14 mouse cellular contexts compared by ENCODE assay signal in the genomic region with DNA sequence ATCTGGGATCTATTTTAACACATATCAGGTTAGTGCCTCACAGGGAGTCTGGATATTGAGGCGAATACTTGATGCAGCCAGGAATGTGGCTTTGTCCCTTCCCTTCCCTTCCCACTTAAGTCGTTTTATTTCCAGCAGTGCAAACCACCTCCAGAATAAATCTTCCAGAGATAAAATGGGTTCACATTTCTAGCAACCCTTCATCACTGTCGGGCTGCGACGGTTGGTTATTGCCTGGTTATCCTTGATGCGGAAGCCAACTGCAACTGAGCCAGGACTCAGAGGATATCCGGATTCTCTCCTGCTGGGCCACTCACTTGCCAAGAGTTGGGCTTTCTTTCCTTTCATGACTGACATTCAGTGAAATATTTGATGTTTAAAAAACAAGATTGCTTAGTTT.
A peak's percentile ranks its signal among the peaks of the same experiment; 100 is the strongest.
DNase-seq lines count a peak whose midpoint lies in the region; ATAC-seq and TF ChIP-seq lines count a peak whose summit lies in the region.
"Had no signal": no experiment of that assay in that cellular context is flagged by ENCODE, and none has a peak within 500 bp of the region (broad histone marks: within the 10 kb centered on the region; RNA-seq: fewer than 3 reads in every experiment).

No protein-coding gene starts in this region.

- no peak overlapping the region for H3K4me3 ChIP-seq in forebrain, embryonic 14.5 days (ENCODE audit: low read depth, low read length)
- no peak overlapping the region for H3K4me3 ChIP-seq in forebrain, embryonic 11.5 days (ENCODE audit: low read depth, low read length)
- no peak overlapping the region for H3K4me3 ChIP-seq in limb, embryonic 12.5 days (replicated peaks)
- no peak overlapping the region for H3K4me3 ChIP-seq in limb, embryonic 10.5 days
- H3K4me3 ChIP-seq in hindbrain, postnatal 0 days (ENCODE audit: low read length) = no peak overlapping the region
- H3K4me3 ChIP-seq in neural tube, embryonic 13.5 days = no peak overlapping the region

- no peaks in the 10 kb centered on the region for H3K9me3 ChIP-seq in forebrain, embryonic 14.5 days (replicated peaks; ENCODE audit: control insufficient read depth, low read length)
- H3K9me3 ChIP-seq in forebrain, embryonic 11.5 days (ENCODE audit: control insufficient read depth, low read length) = no peaks in the 10 kb centered on the region
- no peaks in the 10 kb centered on the region for H3K9me3 ChIP-seq in limb, embryonic 12.5 days
- H3K9me3 ChIP-seq in limb, embryonic 10.5 days (replicated peaks) = no peaks in the 10 kb centered on the region
- no peaks in the 10 kb centered on the region for H3K9me3 ChIP-seq in hindbrain, postnatal 0 days (ENCODE audit: low read length)
- H3K9me3 ChIP-seq in neural tube, embryonic 13.5 days = no peaks in the 10 kb centered on the region

- H3K4me2 ChIP-seq in forebrain, embryonic 14.5 days (ENCODE audit: low read length) = peak overlapping the region; percentile 14; the same call in 1 of the 2 replicates
- no peak overlapping the region for H3K4me2 ChIP-seq in forebrain, embryonic 11.5 days (ENCODE audit: low read depth, low read length, severe bottlenecking)
- peak overlapping the region; percentile 13 for H3K4me2 ChIP-seq in limb, embryonic 12.5 days
- H3K4me2 ChIP-seq in hindbrain, postnatal 0 days (ENCODE audit: low read depth, low read length) = peak overlapping the region; percentile 14
- peak overlapping the region; percentile 24; the same call in 1 of the 2 replicates for H3K4me2 ChIP-seq in neural tube, embryonic 13.5 days
- H3K4me2 ChIP-seq: liver, embryonic 11.5 days had no signal

- TF ChIP-seq CTCF in hindbrain, postnatal 0 days (IDR thresholded peaks at IDR 0.05; ENCODE audit: low read depth) = no peak

- intact Hi-C loops in left cerebral cortex, postnatal 10 days (cut with DNase I) = no loop called here

- H3K27ac ChIP-seq in forebrain, embryonic 14.5 days (ENCODE audit: low read depth, low read length) = peak overlapping the region; percentile 44; the same call in 1 of the 2 replicates
- no peak overlapping the region for H3K27ac ChIP-seq in forebrain, embryonic 11.5 days (ENCODE audit: low read depth, low read length)
- peak overlapping the region; percentile 71 for H3K27ac ChIP-seq in limb, embryonic 12.5 days
- no peak overlapping the region for H3K27ac ChIP-seq in limb, embryonic 10.5 days
- H3K27ac ChIP-seq in hindbrain, postnatal 0 days = peak overlapping the region; percentile 27; the same call in 1 of the 2 replicates
- peak overlapping the region; percentile 67 for H3K27ac ChIP-seq in neural tube, embryonic 13.5 days (replicated peaks)

- no peaks in the 10 kb centered on the region for H3K36me3 ChIP-seq in forebrain, embryonic 14.5 days (ENCODE audit: control insufficient read depth, insufficient read depth, low read length)
- H3K36me3 ChIP-seq in forebrain, embryonic 11.5 days (ENCODE audit: control insufficient read depth, insufficient read depth, low read length) = no peaks in the 10 kb centered on the region
- no peaks in the 10 kb centered on the region for H3K36me3 ChIP-seq in limb, embryonic 12.5 days
- H3K36me3 ChIP-seq in limb, embryonic 10.5 days = no peaks in the 10 kb centered on the region
- H3K36me3 ChIP-seq in hindbrain, postnatal 0 days (ENCODE audit: insufficient read depth, low read length) = no peaks in the 10 kb centered on the region
- H3K36me3 ChIP-seq in neural tube, embryonic 13.5 days = no peaks in the 10 kb centered on the region

- WGBS in forebrain, embryonic 14.5 days = 31% methylated on average over 7 of the region's 7 CpGs
- 37% methylated on average over 7 of the region's 7 CpGs for WGBS in forebrain, embryonic 11.5 days
- WGBS in limb, embryonic 12.5 days = 33% methylated on average over 7 of the region's 7 CpGs
- WGBS in limb, embryonic 10.5 days = 45% methylated on average over 7 of the region's 7 CpGs
- WGBS in hindbrain, postnatal 0 days = 19% methylated on average over 7 of the region's 7 CpGs
- WGBS in neural tube, embryonic 13.5 days = 18% methylated on average over 7 of the region's 7 CpGs

- DNase-seq in forebrain, embryonic 14.5 days (ENCODE audit: low spot score) = peak; percentile 54
- DNase-seq in forebrain, embryonic 11.5 days (ENCODE audit: low spot score) = no peak
- DNase-seq in limb, embryonic 10.5 days (ENCODE audit: low spot score) = no peak
- peak; percentile 53 for DNase-seq in hindbrain, postnatal 0 days (ENCODE audit: low spot score)
- DNase-seq in thymus, adult 18-20 months = no peak
- no peak for DNase-seq in left cerebral cortex, postnatal 10 days (ENCODE audit: extremely low spot score in 1 of 2, low spot score in 2 of 2)
- DNase-seq: adrenal gland, adult 2 months; kidney, adult 18-20 months; lung, postnatal 4 days; retina, postnatal 1 day had no signal

- no peak for ATAC-seq in forebrain, embryonic 14.5 days
- ATAC-seq in forebrain, embryonic 11.5 days (replicated peaks; ENCODE audit: low FRiP score) = no peak
- peak; percentile 60; the same call in 1 of the 2 replicates for ATAC-seq in limb, embryonic 12.5 days (ENCODE audit: insufficient number of reproducible peaks, insufficient read depth, low FRiP score, low TSS enrichment, low read depth)
- ATAC-seq in hindbrain, postnatal 0 days = no peak
- ATAC-seq in neural tube, embryonic 13.5 days (ENCODE audit: low read depth) = no peak; the same call in 1 of the 2 replicates
- ATAC-seq: Patski had no signal

- no peaks in the 10 kb centered on the region for H3K27me3 ChIP-seq in forebrain, embryonic 14.5 days (replicated peaks; ENCODE audit: control insufficient read depth, insufficient read depth, low read length)
- H3K27me3 ChIP-seq in forebrain, embryonic 11.5 days (ENCODE audit: control insufficient read depth, insufficient read depth, low read length) = no peaks in the 10 kb centered on the region
- peaks cover 6% of the 10 kb centered on the region; the same call in 1 of the 2 replicates for H3K27me3 ChIP-seq in limb, embryonic 12.5 days
- H3K27me3 ChIP-seq in limb, embryonic 10.5 days (ENCODE audit: low read depth, poor library complexity, severe bottlenecking) = no peaks in the 10 kb centered on the region
- no peaks in the 10 kb centered on the region for H3K27me3 ChIP-seq in hindbrain, postnatal 0 days (ENCODE audit: insufficient read depth, low read length)
- no peaks in the 10 kb centered on the region for H3K27me3 ChIP-seq in neural tube, embryonic 13.5 days

- H3K9ac ChIP-seq in forebrain, embryonic 14.5 days (ENCODE audit: low read length) = no peak overlapping the region
- H3K9ac ChIP-seq in forebrain, embryonic 11.5 days (ENCODE audit: low read length) = no peak overlapping the region
- H3K9ac ChIP-seq in limb, embryonic 12.5 days (replicated peaks) = no peak overlapping the region
- no peak overlapping the region for H3K9ac ChIP-seq in hindbrain, postnatal 0 days (replicated peaks; ENCODE audit: low read length)
- no peak overlapping the region for H3K9ac ChIP-seq in neural tube, embryonic 13.5 days

- H3K4me1 ChIP-seq in forebrain, embryonic 14.5 days (ENCODE audit: control insufficient read depth, insufficient read depth, low read length) = peaks cover 3% of the 10 kb centered on the region; the same call in 1 of the 2 replicates
- H3K4me1 ChIP-seq in forebrain, embryonic 11.5 days (replicated peaks; ENCODE audit: control insufficient read depth, insufficient read depth, low read length) = peaks cover 4% of the 10 kb centered on the region; the same call in 1 of the 2 replicates
- H3K4me1 ChIP-seq in limb, embryonic 12.5 days (replicated peaks) = peaks cover 44% of the 10 kb centered on the region
- H3K4me1 ChIP-seq in limb, embryonic 10.5 days = peaks cover 22% of the 10 kb centered on the region
- 0 out of 2 replicates have a peak, but pooled peaks cover 3% of the 10 kb centered on the region for H3K4me1 ChIP-seq in hindbrain, postnatal 0 days (ENCODE audit: insufficient read depth, low read length)
- peaks cover 27% of the 10 kb centered on the region for H3K4me1 ChIP-seq in neural tube, embryonic 13.5 days (replicated peaks)

Comparison
In these comparisons a context has a peak if more than half of its experiments do, and no peak if none do; other contexts are left out.
1. DNase-seq: peak in forebrain, embryonic 14.5 days (single experiment) and hindbrain, postnatal 0 days (single experiment); none in forebrain, embryonic 11.5 days (single experiment), limb, embryonic 10.5 days (single experiment), thymus, adult 18-20 months (0 of 2) and left cerebral cortex, postnatal 10 days (0 of 2).
2. H3K27ac ChIP-seq: peak in forebrain, embryonic 14.5 days (single experiment), limb, embryonic 12.5 days (single experiment), hindbrain, postnatal 0 days (single experiment) and neural tube, embryonic 13.5 days (single experiment); none in forebrain, embryonic 11.5 days (single experiment) and limb, embryonic 10.5 days (single experiment).